Mouse (Mus musculus) frontal cortex, adult (tissue): ENCODE measurements at regions not wholly inside any gene's neighbourhood (a gene's known extent, or its start where the extent isn't known, plus 50 kb on each side); places are given as distances from the start of the nearest gene placed in this dataset.
"Not testable (repeated sequence)": the region's sequence is repeated elsewhere in the genome, so short reads cannot be mapped to it uniquely, and the experiment has no call there.

Experiments used
- ATAC-seq: cut with Nextera tagmentation; 2 replicates; pipeline ENCODE4 v1.9.2; 2017; ENCODE audit warnings: mild to moderate bottlenecking, moderate library complexity, mixed read lengths; ENCODE audit not compliant: low TSS enrichment

DNA sequence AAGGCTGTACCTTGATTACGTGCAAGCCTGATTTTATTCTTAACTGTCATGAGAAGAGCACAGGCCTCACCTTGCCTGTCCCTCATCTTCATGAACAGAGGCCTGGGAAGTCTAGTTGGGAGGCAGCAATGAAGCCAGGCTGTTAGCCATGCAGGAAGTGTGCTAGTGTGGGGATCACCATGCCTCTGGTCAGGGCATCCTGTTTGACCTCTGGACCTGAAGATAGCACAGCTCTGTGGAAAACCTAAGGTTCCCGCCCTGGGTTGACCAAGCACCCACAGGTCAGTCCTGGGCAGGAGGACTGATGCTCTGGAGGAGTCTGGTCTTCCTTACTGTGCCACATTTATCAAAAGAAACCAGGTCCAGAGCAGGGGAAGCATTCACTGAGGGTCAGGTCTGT lies 157.6 kb downstream of the Gm906 start:
- no peak for ATAC-seq

DNA sequence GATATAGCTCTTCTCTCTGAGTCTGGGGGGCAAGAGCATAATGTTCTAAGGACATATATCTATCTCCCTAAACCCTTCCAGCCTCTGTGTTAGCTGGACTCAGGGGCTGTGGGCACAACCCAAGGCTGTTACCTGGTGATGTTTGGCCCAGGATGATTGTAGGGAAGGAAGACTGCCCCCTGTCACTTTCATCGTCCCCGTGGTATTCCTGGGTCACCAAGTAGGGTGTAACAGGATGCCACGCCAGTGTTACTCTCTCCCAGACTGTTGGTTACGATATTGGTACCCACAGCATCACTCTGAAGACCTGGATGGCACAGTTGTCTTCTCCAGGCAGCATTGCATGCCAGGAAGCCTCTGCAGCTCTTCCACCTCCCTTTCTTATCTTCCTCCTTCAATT lies 185.3 kb downstream of the Gm906 start:
- ATAC-seq: no peak

DNA sequence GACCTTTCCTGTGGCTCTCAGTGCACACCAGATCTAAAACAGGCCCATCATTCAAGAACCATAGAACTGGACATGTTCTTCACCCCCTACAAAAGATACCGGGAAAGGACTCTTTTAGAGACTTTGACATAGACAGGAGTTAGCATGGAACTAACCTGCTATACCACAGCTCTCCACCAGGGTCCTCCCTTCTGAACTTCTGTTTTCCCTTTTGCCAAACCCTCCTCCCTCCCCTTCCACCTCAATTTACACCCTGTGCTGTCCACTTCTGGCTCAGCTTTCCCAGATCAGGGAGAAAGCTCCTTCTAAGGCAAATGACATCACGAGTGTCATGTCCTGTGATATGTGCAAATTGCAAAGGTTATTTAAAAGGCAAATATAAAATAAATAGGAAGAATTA lies 185.7 kb downstream of the Gm906 start:
- ATAC-seq: not testable (repeated sequence)

DNA sequence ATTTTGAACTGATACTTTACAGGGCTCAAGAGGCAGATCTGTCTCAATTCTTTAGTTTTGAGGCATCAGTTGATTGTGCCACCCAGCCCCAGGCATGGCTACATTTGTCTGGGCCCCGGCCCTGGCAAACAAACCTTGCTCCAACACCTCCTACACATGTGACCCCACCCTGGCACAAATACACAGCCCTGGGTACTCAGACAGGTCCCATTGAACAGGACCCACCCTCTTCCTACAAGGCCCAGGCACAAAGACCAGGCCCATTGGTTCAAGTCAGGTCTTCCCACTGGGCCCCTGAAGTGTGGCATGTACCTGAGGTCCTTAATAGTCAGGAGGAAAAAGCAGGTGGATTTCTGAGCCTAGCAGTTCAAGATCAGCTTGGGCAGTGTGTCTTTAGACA lies 190.4 kb downstream of the Gm906 start:
- ATAC-seq: not testable (repeated sequence)

DNA sequence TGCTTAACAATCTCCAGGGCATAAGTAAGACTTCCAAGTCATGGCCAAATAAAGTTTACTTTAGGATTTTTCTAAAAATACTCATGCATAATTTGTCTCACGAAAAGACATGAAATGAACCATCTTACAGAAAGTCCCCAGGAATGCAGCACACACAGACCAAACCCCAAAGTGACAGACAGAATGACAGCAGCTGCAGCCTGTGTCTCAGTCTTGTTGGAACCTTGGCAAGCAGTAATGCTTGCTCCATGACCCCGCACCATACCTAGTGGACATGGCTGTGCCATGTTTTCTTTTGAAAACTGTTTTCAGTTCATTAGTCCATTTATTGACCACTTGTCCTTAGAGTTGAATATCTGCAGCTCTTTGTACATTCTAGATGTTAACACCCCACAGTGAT lies 191.1 kb downstream of the Gm906 start:
- ATAC-seq: not testable (repeated sequence)

DNA sequence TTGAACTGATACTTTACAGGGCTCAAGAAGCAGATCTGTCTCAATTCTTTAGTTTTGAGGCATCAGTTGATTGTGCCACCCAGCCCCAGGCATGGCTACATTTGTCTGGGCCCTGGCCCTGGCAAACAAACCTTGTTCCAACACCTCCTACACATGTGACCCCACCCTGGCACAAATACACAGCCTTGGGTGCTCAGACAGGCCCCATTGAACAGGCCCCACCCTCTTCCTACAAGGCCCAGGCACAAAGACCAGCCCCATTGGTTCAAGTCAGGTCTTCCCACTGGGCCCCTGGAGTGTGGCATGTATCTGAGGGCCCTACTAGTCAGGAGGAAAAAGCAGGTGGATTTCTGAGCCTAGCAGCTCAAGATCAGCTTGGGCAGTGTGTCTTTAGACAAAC lies 198.4 kb downstream of the Gm906 start:
- not testable (repeated sequence) for ATAC-seq

DNA sequence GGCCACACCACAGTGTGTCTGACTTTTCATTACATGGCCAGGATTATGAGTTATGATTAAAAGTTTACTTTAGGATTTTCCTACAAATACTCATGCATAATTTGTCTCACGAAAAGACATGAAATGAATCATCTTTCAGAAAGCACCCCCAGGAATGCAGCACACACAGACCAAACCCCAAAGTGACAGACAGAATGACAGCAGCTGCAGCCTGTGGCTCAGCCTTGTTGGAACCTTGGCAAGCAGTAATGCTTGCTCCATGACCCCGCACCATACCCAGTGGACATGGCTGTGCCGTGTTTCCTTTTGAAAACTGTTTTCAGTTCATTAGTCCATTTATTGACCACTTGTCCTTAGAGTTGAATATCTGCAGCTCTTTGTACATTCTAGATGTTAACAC lies 199.0 kb downstream of the Gm906 start:
- ATAC-seq: not testable (repeated sequence)

DNA sequence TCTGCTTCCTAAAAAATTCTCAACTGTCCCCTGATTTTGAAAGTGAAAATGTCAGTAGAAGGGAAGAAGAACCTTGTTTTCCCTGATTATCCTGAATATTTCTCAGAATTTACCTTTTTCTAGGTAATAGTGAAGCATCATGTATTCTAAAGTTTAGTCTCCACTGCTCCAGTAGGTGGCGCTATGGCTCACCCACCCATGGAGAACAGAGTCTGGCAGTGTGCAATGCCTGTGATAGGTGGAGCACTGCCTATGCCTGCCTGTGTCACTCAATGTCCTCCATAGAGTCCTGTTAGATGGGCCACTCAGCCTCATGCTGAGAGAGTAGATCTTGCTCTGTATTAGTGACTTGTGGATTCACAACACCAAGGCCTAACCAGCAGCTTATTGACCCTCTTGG lies 218.4 kb downstream of the Gm906 start:
- no peak for ATAC-seq

DNA sequence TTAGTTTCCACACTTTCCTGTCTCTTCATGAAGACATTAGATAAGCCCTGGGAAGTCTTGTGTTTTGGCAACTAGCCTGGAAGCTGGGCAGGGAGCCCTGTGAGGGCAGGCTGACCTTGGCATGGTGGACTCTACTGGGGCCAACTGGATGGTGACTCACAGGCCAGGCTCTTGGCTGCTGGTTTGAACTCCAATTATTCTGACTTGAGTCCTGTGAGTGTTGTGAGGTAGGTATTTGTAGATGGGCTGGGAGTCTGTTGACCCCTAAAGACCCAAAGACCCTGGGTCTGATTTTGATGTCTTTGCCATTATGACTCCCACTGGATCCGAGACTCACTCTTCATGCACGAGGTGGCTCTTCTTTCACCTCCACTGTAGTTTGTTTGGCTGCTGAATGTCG lies 208.9 kb upstream of the Gm30302 start:
- not testable (repeated sequence) for ATAC-seq

DNA sequence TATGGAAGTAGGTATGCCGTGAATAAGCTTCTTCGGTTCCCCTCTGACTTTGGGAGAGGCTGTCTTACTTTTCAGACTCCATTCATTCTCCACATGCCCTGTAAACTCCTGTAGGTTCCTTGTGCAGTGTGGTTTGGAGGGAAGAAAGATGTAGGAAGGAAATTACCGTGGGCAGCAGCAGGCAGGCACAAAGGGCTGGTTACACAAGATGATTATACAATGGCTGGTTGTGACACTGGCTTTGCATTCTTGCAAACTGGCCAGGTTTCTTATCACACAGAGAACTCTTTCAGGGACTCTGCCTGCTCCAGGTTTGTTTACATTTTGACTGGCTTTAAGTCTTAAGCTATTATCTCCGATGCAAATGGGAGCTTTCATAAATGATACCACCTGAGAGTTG lies 167.3 kb upstream of the Gm30302 start:
- ATAC-seq: not testable (repeated sequence)

DNA sequence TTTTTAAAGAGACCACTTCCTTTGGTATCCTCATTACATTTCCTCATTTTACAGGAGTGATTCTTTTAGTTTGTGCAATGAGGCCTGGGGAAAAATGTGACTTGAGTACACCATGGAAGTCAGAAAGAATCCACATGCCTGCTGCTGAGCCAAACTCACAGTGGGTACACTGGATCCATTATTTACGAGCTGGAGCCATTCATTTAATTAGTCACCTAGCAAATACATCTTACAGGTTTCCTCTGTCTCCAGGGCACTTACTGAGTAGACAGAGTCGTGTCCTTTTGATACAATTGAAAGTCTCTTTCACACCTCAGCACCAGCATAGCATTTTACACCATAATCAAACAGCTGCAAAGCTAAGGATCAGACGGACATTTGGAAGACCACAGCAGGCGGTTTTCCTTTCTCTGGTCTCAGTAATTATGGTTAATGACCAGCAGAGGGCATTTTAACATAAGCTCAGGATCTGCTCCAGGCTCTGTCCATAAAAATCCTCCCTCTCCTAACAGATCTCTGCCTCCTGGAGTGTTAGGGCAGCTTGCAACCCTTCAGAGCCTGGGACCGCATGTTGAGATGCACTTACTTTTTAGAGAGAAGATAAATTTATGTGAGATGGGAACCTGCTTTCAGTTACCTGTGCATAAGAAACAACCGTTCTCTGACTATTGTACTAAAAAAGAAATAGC lies 159.3 kb upstream of the Gm30302 start:
- peak; percentile 95 for ATAC-seq

DNA sequence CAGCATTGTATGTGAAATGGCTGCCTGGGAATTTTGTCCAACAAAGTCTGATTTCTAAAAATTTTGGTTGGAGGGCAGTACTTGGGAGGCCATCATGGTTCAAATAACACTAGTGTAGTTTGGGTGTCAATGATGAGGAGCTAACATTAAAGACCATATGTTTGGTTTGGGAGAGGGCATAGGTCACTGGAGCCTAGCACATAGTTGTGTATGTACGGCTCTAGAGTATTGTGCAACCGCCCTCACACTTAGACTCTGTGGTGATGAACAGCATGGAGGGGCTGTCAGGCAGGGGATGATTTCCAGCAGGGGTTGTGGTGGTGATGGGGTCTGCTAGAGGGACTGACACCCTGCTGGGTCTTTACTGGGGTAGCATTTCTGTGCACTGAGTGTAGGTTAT lies 117.0 kb upstream of the Gm30302 start:
- ATAC-seq: no peak
